Mouse (Mus musculus) right cerebral cortex, postnatal 14 days (tissue): ENCODE results near the gene Gm11037.

Experiments used
- DNase-seq: peaks from one replicate; pipeline ENCODE4 v3.0.0; 2022

The Gm11037 gene

GRCm38 (mm10) chr2:131129836-131130235 lies 3.5 kb upstream of the Gm11037 start:
- DNase-seq, result no peak

DNA sequence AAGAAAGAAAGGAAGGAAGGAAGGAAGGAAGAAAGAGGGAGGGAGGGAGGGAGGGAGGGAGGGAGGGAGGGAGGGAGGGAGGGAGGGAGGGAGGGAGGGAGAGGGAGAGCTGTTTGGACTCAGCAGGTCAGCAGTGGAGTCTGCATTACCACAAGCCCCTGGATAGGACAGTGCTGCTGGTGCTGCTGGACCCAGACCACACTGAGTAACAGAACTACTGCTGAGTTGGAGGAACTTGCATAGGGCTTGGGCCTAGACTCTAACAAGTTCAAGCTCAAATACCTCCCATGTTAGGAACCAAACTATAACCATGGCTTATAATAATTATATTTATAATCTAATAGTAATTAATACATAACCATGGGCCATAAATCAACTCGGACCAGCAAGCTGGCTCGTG lies 2.4 kb upstream of the Gm11037 start:
- no peak for DNase-seq

- DNase-seq, result no peak
Observed at GRCm38 (mm10) chr2:131132111-131132888, 997 bp upstream of the Gm11037 start.

- DNase-seq, result no peak
Observed at GRCm38 (mm10) chr2:131134381-131134780, 1.1 kb downstream of the Gm11037 start.

DNA sequence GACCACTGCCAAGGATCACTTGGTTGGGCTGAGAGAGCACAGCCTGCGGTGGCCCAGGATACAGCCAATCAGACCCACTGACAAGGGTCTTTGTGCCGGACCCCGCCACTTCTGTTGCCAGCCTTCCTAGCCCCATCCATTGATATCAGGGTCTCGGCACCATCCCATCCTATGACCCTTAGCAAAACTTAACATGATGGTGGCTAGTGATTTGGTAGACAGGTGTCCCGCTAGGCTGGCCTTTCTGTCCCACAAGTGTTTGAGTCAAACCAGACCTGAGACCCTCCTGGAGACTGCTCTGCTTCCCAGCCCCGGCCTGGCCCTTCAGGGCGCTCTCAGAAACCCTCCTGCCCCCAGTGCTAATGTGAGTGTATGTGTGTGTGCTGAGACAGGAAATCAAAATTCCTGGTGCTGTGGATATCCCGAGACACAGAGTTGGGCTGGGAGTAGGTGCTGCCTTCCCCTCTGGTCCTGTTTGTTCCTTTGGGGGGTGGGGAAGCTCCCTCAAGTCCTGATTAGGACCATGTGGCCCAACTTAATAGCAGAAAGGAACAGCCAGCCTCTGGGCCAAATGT lies 1.6 kb downstream of the Gm11037 start:
- no peak for DNase-seq

DNA sequence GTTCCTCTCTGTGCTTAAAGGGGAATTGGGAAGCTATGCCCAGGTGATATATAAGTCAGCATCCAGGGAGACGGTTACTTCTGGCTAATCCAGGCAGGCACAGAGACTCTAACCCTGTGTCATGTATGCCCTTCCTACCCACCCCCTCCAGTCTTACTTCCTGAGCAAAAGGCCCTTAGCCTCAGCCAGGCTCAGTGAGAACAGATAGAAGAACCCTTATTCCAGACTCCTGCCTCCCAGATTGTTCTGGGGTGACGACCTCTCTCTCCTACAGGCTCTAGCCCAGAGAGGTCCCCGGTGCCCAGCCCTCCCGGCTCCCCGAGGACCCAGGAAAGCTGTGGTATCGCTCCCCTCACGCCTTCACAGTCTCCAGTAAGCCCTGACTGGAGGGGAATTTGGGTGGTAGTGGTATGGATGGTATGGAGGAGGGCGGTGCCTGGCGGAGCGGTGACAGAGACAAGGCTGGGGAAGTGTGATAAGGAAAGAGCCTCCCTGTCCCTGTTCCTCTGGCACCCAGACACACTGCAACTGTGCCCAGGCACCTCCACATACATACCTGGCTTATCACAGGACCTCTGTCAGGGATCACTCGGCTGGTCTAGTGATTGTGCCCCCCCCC lies 2.3 kb downstream of the Gm11037 start:
- no peak for DNase-seq

DNA sequence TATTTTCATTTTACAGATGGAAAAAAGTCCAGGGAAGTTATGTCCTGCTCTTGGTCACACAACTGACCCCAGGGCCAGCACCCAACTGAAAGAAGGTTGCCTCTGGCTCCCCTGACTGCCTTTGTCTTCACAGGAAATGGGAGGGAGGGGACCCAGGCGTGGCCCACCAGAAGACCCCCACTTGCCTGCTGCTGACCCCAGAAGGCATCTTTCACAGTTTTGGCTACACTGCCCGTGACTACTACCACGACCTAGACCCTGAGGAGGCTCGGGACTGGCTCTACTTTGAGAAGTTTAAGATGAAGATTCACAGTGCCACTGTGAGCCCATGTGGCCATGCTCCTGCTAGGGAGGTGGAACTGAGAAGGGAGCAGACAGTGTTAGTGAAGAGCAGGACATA lies 5.0 kb downstream of the Gm11037 start:
- no peak for DNase-seq

GRCm38 (mm10) chr2:131138760-131139159 lies 5.5 kb downstream of the Gm11037 start:
- no peak for DNase-seq

DNA sequence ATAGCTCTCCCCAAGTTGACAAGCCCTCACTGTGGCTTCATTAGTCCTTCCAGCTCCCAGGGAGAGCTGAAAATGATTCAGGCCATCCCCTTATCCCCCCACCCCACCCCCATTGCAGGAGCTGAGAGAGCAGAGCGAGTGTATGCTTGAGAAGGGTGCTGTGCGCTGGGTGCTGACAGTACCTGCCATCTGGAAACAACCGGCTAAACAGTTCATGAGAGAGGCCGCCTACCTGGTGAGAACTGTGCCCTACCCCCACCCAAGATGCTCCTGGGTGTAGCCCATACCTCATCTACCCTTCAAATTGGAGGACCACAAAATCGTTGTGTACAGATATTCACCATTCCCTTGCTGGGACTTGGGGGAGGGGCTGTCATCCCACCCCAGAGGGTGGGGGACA lies 6.0 kb downstream of the Gm11037 start:
- DNase-seq, result no peak

DNA sequence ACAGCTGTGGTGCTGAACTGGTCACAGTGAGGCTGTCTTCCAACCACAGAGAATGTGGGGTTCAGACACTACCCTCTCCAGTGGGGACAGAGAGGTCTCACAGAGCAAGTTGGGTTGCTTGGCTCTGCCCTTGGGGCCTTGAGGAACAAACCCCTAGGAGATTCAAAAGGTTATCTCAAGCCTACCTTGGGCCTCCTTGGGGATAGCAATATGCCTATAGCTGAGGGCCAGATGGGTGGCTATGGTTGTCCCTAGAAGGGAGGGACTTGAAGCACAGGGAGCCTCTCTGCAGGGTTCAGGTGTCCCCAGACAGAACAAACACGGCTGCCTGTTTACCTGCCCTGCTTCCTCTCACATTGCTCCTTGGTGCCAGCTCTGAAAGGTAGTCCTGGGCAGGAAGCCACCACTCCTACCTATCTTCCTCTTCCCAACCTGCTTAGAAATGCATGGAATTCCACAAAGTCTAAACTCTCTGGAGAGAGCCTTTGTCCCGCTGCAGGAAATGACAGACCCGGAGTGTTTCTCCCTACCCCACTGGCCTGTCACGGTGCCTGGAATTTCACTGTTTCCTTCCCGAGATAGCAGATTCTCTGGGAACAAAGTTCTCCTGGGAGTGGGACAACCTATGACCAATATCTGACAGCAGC lies 6.7 kb downstream of the Gm11037 start:
- no peak for DNase-seq

GRCm38 (mm10) chr2:131140533-131140905 lies 7.2 kb downstream of the Gm11037 start:
- no peak for DNase-seq

GRCm38 (mm10) chr2:131141336-131141986 lies 8.2 kb downstream of the Gm11037 start:
- no peak for DNase-seq

DNA sequence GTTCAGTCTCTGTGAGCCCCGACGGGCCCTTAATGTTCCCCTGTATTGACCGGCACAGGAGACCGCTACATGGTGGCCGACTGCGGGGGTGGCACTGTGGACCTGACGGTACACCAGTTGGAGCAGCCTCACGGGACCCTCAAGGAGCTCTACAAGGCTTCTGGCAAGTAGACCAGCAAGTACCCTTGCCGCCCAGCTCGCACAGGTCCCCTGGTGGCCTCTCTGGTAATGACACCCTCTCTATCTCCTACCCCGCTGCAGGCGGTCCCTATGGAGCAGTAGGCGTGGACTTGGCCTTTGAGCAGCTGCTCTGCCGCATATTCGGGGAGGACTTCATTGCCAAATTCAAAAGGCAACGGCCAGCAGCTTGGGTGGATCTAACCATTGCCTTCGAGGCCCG lies 9.3 kb downstream of the Gm11037 start:
- DNase-seq, result peak; percentile 72

DNA sequence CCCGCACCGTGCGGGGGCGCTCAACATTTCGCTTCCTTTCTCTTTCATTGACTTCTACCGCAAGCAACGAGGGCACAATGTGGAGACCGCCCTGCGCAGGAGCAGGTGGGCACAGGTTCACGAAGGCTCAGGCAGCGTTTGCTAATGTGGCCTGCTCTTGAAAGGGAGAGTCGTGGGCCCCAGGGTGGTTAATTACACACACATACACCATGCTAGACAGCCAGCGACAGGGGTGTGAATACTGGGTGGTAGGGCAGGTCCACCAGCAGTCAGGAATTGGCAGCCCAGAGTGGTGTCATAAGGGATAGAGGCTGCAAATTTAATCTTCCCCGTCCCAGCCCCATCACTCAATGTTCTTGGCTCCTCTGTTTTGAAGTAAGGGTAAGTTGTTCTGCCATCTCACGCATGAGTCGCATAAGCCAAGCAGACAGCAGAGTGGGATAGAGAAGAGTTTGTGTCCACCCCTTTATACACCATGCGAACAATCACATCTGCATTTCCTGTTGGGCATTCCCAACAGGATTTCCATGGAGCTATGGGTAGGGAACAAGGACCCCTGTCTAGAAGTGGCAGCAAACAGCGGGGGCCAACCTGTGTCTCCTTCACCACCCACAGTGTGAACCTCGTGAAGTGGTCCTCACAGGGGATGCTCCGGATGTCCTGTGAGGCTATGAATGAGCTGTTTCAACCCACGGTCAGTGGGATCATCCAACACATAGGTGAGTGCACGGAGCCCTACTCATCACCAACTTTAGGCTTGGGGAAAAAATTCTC lies 9.9 kb downstream of the Gm11037 start:
- no peak for DNase-seq

DNA sequence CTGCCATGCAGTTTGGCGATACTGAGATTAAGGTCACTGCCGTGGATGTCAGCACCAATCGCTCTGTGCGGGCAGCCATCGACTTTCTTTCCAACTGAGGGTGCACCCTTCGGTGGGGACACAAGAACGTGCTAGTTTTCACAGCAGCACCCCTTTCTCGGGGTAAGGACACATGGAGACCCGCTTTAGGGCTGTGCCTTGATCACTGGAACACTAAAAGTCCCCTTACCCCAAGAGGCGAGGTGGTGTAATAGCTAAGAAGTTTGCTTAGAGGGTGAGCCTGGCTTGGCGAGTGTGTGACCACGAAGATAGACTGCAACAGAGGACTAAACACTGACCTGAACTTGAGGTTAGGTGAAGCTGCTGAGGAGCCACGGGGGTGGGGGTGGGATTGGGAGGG lies 11.8 kb downstream of the Gm11037 start:
- no peak for DNase-seq

DNA sequence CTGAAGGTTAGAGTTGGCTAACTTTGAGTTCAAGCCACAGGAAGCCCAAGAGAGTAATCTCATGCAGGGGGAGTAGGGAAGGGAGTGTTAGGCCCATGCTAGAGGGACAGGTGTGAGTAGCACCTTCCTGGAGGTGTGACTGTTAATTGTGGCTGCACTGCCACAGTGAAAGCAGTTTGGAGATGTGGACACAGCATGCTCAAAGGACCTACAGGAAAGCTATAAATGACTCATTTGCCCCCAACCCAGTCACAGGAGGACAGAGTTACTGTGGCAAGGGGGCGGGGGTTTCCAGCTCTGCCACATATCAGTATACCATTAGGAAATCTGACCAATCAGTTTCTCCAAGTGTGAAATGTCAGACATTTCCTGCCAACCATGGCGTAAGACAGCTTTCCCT lies 12.2 kb downstream of the Gm11037 start:
- DNase-seq, result no peak

GRCm38 (mm10) chr2:131146193-131147042 lies 13.1 kb downstream of the Gm11037 start:
- DNase-seq, result no peak

DNA sequence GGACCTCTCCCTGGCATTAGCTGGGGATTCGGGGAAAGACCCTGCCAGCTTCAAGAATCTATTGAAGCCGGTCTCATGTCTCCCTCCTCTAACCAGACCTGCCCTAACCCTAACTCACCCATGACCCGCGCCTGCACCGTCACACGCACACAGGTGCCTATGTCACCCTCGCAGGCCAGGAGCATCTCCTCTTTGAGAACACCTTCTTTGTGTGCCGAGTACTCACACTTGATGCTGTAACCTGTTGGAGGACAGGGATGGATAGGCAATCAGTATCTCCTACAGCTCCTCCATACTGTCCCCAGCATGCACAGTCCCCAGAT lies 13.7 kb downstream of the Gm11037 start:
- no peak for DNase-seq

- DNase-seq, result no peak
Observed at GRCm38 (mm10) chr2:131148353-131149253, 15.3 kb downstream of the Gm11037 start.

DNA sequence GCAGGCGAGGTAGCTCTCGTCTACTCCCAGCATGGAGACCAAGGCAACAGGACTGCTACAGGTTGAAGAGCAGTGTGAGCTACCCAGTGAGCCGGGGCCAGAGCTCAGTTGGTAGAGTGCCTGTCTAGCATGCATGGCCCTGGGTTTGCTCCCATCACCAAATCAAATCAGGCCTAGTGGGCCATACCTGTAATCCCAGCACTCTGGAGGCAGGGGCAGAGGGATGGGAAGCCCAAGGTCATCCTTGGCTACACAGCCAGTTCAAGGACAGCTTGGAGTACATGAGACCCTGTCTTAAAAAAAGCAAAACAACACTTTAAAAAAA lies 15.9 kb downstream of the Gm11037 start:
- no peak for DNase-seq
